Mouse (Mus musculus) CD4-positive, CD25-positive, alpha-beta regulatory T cell, adult 2 months (primary cell): ENCODE data around the gene Nxpe5.

Experiments used
- DNase-seq: peaks from one replicate; pipeline ENCODE4 v3.0.0-alpha.2; 2012; ENCODE audit warnings: low read depth, low spot score

The Nxpe5 gene

GRCm38 (mm10) chr5:138253061-138253460 is 27.4 kb downstream of the Nxpe5 start:
- no peak for DNase-seq

GRCm38 (mm10) chr5:138255353-138256093 is 29.8 kb downstream of the Nxpe5 start, which contains the start of gene Lamtor4:
Gene Lamtor4 (plus strand): TSS chr5:138255482.
- peak; percentile 96 for DNase-seq

DNA sequence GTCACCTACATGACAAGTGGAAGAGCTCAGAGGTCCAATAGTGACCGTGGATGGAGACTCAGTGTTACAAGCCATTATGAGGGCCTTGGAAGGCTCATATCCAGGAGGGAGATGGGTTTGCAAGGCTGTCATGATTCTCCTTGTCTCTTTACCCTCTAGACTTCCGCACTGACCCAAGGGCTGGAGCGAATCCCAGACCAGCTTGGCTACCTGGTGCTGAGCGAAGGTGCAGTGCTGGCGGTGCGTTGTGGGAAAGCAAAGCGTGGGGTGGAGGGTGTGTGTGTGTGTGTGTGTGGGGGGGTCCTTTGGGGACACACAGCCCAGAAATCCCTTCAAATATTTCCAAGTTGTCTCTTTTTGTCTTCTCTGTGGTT is 30.4 kb downstream of the Nxpe5 start:
- no peak for DNase-seq

GRCm38 (mm10) chr5:138256966-138257584 is 31.4 kb downstream of the Nxpe5 start:
- peak; percentile 63 for DNase-seq

- DNase-seq: no peak
Measured at GRCm38 (mm10) chr5:138257585-138257978, 31.9 kb downstream of the Nxpe5 start.

- no peak for DNase-seq
Measured at GRCm38 (mm10) chr5:138258078-138258477, 32.4 kb downstream of the Nxpe5 start.

DNA sequence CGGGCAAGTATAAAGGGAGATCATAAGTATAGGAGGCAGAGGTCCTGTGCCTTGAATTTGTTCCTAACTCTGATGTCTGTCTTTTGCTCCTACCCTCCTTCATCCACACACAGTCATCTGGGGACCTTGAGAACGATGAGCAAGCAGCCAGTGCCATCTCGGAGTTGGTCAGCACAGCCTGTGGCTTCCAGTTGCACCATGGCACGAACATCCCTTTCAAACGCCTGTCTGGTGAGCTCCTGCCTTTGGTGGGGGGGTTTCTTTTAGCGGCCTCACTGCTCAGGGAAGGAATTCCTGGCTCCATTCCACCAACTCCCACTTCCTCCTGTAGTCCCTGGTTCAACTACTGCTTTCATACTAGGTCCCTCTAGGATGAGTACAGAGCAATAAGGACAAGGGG is 32.8 kb downstream of the Nxpe5 start:
- no peak for DNase-seq

DNA sequence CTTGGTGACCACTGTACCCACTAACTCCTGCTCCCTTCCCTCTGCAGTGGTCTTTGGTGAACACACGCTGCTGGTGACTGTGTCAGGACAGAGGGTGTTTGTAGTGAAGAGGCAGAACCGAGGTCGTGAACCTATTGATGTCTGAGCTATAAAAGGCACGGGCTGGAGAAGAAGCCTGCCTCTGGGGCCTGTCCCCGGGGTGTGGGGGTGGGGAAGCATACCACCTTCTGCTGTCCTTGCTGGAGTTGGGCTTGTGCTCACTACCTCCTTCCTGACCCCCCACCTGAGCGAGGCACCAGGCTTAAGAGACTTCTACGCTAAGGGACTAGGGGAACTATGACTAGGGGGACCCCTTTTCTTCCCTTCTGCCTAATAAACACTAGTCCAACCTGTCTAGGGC is 33.3 kb downstream of the Nxpe5 start:
- no peak for DNase-seq

GRCm38 (mm10) chr5:138260051-138260450 is 34.4 kb downstream of the Nxpe5 start:
- DNase-seq: no peak

- DNase-seq: no peak
Measured at GRCm38 (mm10) chr5:138260834-138261233, 35.1 kb downstream of the Nxpe5 start.

GRCm38 (mm10) chr5:138262001-138262400 is 36.3 kb downstream of the Nxpe5 start:
- no peak for DNase-seq

- DNase-seq: no peak
Measured at GRCm38 (mm10) chr5:138262582-138263240, 37.0 kb downstream of the Nxpe5 start.

DNA sequence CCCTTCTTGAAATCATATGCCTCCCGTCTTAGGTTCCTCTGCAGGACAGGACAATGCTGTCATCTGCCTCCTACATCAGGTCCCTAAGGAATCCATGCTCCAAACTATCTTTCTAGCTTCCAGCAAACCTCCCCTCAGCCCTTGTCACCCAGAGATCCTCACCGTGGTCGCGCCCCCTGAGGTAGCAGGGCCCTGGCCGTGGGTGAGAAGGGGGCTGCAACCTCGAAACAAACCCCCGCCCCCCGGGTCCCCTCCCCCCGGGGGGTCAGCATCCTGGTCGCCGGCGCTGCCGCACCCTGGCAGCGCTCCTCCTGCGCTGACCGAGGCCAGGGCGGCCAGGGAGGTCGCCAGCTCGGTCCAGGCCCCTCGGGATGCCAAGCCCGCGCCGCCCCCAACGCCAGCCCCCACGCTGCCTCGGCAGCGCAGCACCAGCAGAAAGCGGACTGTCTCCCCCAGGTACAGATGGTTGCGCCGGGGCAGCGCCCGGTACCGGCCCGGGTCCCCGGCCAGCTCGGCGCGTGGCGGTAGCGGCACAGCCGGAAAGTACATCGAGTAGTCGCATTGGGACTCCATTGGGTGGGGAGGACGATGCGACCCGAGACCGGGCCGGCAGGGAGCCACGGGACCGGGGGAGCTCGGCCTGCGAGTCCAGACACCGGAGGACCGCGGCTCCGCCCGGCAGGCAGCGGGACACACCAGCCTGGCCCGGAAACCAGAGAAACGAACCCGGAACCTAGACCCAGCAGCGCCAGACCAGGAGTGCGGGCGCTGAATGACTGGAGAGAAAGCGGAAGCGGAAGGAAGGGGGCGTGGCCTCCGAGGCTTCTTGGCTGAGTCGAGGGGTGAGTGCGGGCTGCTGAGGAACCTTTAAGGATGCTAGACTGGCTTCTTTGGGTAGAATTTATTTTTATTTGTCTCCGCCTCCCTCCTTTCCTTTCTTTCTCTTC is 37.8 kb downstream of the Nxpe5 start, which contains the start of gene BC037034:
TSS of gene BC037034 (minus strand) at position 774 of the 947 bp plus-strand sequence.
- DNase-seq: peak; percentile 95

DNA sequence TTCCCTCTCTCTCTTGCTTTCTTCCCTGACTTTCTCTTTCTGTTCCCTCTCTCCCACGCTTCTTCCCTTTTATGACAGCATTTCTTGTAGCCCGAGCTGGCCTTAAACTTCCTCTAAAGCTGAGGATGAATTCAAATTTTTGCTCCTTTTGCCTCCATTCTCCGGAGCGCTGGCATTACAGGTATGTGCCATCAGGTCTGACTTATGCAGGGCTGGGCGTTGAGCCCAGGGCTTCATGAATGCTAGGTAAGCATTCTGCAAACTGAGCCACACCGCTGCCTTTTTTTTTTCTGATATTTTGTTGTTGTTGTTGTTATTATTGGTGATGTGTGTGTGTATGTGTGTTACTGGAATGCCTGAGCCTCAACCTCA is 38.5 kb downstream of the Nxpe5 start:
- no peak for DNase-seq

- no peak for DNase-seq
Measured at GRCm38 (mm10) chr5:138265712-138266111, 40.0 kb downstream of the Nxpe5 start.

DNA sequence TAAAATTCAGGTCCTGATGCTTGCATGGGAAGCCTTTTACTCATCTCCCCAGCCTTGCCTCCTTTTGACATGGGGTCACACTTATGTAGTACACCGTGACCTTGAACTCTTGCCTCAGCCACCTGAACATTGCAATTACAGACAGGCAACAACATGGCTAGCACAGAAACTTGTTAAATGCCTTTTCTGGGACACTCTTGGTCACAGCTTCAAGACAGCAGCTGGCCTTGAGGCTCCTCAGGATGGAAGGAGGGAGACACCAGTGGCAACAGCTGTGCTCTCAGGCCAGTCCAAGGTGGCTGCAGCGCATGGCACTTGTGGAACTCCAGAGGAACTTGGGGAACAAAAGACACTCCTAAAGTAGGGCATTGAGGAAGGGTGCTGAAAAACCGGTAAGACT is 41.4 kb downstream of the Nxpe5 start:
- DNase-seq: no peak

DNA sequence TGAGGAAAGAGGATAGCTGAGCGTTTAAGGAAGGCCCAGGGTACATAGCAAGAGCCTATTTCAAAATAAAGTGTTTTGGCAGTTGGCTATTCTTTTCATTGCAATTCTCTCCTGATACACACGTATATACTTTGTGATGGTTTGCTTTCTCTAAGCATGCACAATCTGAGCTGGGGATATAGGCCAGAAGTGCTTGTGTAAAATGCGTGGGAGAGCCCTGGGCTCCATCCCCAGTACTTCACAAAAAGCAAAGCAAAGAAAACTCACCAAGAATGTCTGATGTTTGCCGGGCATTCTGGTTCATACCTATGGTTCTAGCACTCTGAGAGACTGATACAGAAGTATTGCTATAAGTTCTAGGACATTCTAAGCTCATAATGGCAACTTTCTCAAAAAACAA is 43.3 kb downstream of the Nxpe5 start:
- DNase-seq: no peak

GRCm38 (mm10) chr5:138271232-138271631 is 45.5 kb downstream of the Nxpe5 start:
- DNase-seq: no peak

GRCm38 (mm10) chr5:138272409-138272923 is 46.8 kb downstream of the Nxpe5 start, which contains the start of gene Gal3st4:
Gene Gal3st4 (minus strand): TSS chr5:138272840.
- DNase-seq: no peak

GRCm38 (mm10) chr5:138274186-138274585 is 48.5 kb downstream of the Nxpe5 start:
- no peak for DNase-seq
